In genomic region chr5:29852376-29852775, GRCm38 (mm10) we compare ENCODE assay signal across 28 mouse cellular contexts.
A peak's percentile ranks its signal among the peaks of the same experiment; 100 is the strongest.
DNase-seq lines count a peak whose midpoint lies in the region; ATAC-seq lines count a peak whose summit lies in the region.
"Had no signal": no experiment of that assay in that cellular context is flagged by ENCODE, and none has a peak within 500 bp of the region (broad histone marks: within the 10 kb centered on the region; RNA-seq: fewer than 3 reads in every experiment).

No protein-coding gene starts in this region.

- no peak overlapping the region for H3K4me3 ChIP-seq in heart, embryonic 10.5 days
- no peak overlapping the region for H3K4me3 ChIP-seq in midbrain, embryonic 14.5 days (replicated peaks; ENCODE audit: low read depth, low read length)
- no peak overlapping the region for H3K4me3 ChIP-seq in midbrain, embryonic 11.5 days (ENCODE audit: low read depth, low read length)
- H3K4me3 ChIP-seq: embryonic facial prominence, embryonic 13.5 days; erythroblast, embryonic 14.5 days; forebrain, embryonic 13.5 days; gastrocnemius, adult 2 months; hindbrain, embryonic 12.5 days; intestine, embryonic 15.5 days; layer of hippocampus, adult 2 months; limb, embryonic 12.5 days; liver, embryonic 13.5 days; midbrain, embryonic 10.5 days; neural tube, embryonic 13.5 days had no signal

- 67% methylated on average over 8 of the region's 8 CpGs for WGBS in heart, embryonic 10.5 days
- WGBS in midbrain, embryonic 14.5 days: 80% methylated on average over 8 of the region's 8 CpGs
- 83% methylated on average over 8 of the region's 8 CpGs for WGBS in midbrain, embryonic 11.5 days

- H3K36me3 ChIP-seq in heart, embryonic 10.5 days: no peaks in the 10 kb centered on the region
- no peaks in the 10 kb centered on the region for H3K36me3 ChIP-seq in midbrain, embryonic 14.5 days (ENCODE audit: control insufficient read depth, insufficient read depth, low read length)
- no peaks in the 10 kb centered on the region for H3K36me3 ChIP-seq in midbrain, embryonic 11.5 days (ENCODE audit: control insufficient read depth, insufficient read depth, low read length)
- no peaks in the 10 kb centered on the region for H3K36me3 ChIP-seq in splenic B cell, adult 2 months (ENCODE audit: control insufficient read depth, insufficient read depth, low read length, poor library complexity, severe bottlenecking)
- H3K36me3 ChIP-seq: embryonic facial prominence, embryonic 13.5 days; hindbrain, embryonic 12.5 days; intestine, embryonic 15.5 days; limb, embryonic 12.5 days; liver, embryonic 13.5 days; midbrain, embryonic 10.5 days; neural tube, embryonic 13.5 days had no signal

- H3K9ac ChIP-seq in midbrain, embryonic 14.5 days (replicated peaks; ENCODE audit: low read length): no peak overlapping the region
- no peak overlapping the region for H3K9ac ChIP-seq in midbrain, embryonic 11.5 days (ENCODE audit: low read length)
- H3K9ac ChIP-seq: embryonic facial prominence, embryonic 13.5 days; forebrain, embryonic 13.5 days; hindbrain, embryonic 12.5 days; intestine, embryonic 15.5 days; limb, embryonic 12.5 days; liver, embryonic 13.5 days; neural tube, embryonic 13.5 days had no signal

- H3K27ac ChIP-seq in heart, embryonic 10.5 days: no peak overlapping the region
- no peak overlapping the region for H3K27ac ChIP-seq in midbrain, embryonic 14.5 days (replicated peaks; ENCODE audit: low read depth, low read length)
- H3K27ac ChIP-seq in midbrain, embryonic 11.5 days (ENCODE audit: low read depth, low read length): no peak overlapping the region
- H3K27ac ChIP-seq: embryonic facial prominence, embryonic 13.5 days; forebrain, embryonic 13.5 days; gastrocnemius, adult 2 months; hindbrain, embryonic 12.5 days; intestine, embryonic 15.5 days; layer of hippocampus, adult 2 months; limb, embryonic 12.5 days; liver, embryonic 13.5 days; midbrain, embryonic 10.5 days; neural tube, embryonic 13.5 days; stomach, postnatal 0 days had no signal

- no peaks in the 10 kb centered on the region for H3K9me3 ChIP-seq in heart, embryonic 10.5 days
- no peaks in the 10 kb centered on the region for H3K9me3 ChIP-seq in midbrain, embryonic 14.5 days (ENCODE audit: control insufficient read depth, low read length)
- H3K9me3 ChIP-seq in midbrain, embryonic 11.5 days (ENCODE audit: control insufficient read depth, low read length): no peaks in the 10 kb centered on the region
- H3K9me3 ChIP-seq: embryonic facial prominence, embryonic 13.5 days; forebrain, embryonic 13.5 days; hindbrain, embryonic 12.5 days; intestine, embryonic 15.5 days; limb, embryonic 12.5 days; liver, embryonic 13.5 days; midbrain, embryonic 10.5 days; neural tube, embryonic 13.5 days had no signal

- no peaks in the 10 kb centered on the region for H3K27me3 ChIP-seq in heart, embryonic 10.5 days (ENCODE audit: insufficient read depth, poor library complexity, severe bottlenecking)
- H3K27me3 ChIP-seq in midbrain, embryonic 14.5 days (ENCODE audit: control insufficient read depth, insufficient read depth, low read length): no peaks in the 10 kb centered on the region
- H3K27me3 ChIP-seq in midbrain, embryonic 11.5 days (ENCODE audit: control insufficient read depth, insufficient read depth, low read length): no peaks in the 10 kb centered on the region
- no peaks in the 10 kb centered on the region for H3K27me3 ChIP-seq in splenic B cell, adult 2 months (ENCODE audit: control insufficient read depth, insufficient read depth, low read length, poor library complexity, severe bottlenecking)
- H3K27me3 ChIP-seq: embryonic facial prominence, embryonic 13.5 days; forebrain, embryonic 13.5 days; hindbrain, embryonic 12.5 days; intestine, embryonic 15.5 days; limb, embryonic 12.5 days; liver, embryonic 13.5 days; neural tube, embryonic 13.5 days had no signal

- ATAC-seq in midbrain, embryonic 14.5 days (ENCODE audit: low FRiP score, low TSS enrichment): no peak
- ATAC-seq in midbrain, embryonic 11.5 days (ENCODE audit: low FRiP score): no peak
- ATAC-seq: forebrain, embryonic 13.5 days; intestine, embryonic 15.5 days had no signal

- peak; percentile 43 for DNase-seq in heart, adult 11 months
- no peak for DNase-seq in heart, embryonic 10.5 days (ENCODE audit: low spot score)
- peak; percentile 1 for DNase-seq in midbrain, embryonic 14.5 days
- no peak for DNase-seq in midbrain, embryonic 11.5 days (ENCODE audit: low spot score, missing footprints)
- peak; percentile 33 for DNase-seq in embryo, embryonic 9.5 days (ENCODE audit: extremely low spot score)
- DNase-seq in splenic B cell, adult 2 months (ENCODE audit: low read depth, low spot score): peak; percentile 27
- DNase-seq in kidney, adult 11 months: no peak
- DNase-seq in lung, postnatal 25 days (ENCODE audit: low spot score): no peak
- DNase-seq: adrenal gland, postnatal 14 days; cerebellum, adult 8-10 months; gastrocnemius, adult 2 months; heart, postnatal 10 days; kidney, postnatal 25 days; liver, embryonic 13.5 days; lung, adult 2 months; lung, postnatal 4 days; thymus, adult 2 months had no signal

- H3K4me2 ChIP-seq in midbrain, embryonic 14.5 days (ENCODE audit: low read length): no peak overlapping the region
- H3K4me2 ChIP-seq in midbrain, embryonic 11.5 days: no peak overlapping the region
- H3K4me2 ChIP-seq: embryonic facial prominence, embryonic 13.5 days; forebrain, embryonic 13.5 days; heart, embryonic 11.5 days; hindbrain, embryonic 12.5 days; intestine, embryonic 15.5 days; limb, embryonic 12.5 days; liver, embryonic 13.5 days; neural tube, embryonic 13.5 days had no signal

- no peaks in the 10 kb centered on the region for H3K4me1 ChIP-seq in heart, embryonic 10.5 days
- no peaks in the 10 kb centered on the region for H3K4me1 ChIP-seq in midbrain, embryonic 14.5 days (ENCODE audit: control insufficient read depth, insufficient read depth, low read length)
- H3K4me1 ChIP-seq in midbrain, embryonic 11.5 days (ENCODE audit: control insufficient read depth, insufficient read depth, low read length): no peaks in the 10 kb centered on the region
- H3K4me1 ChIP-seq: embryonic facial prominence, embryonic 13.5 days; forebrain, embryonic 13.5 days; hindbrain, embryonic 12.5 days; intestine, embryonic 15.5 days; limb, embryonic 12.5 days; liver, embryonic 13.5 days; midbrain, embryonic 10.5 days; neural tube, embryonic 13.5 days had no signal

Comparison
In these comparisons a context has a peak if more than half of its experiments do, and no peak if none do; other contexts are left out.
1. DNase-seq: peak in heart, adult 11 months (single experiment), midbrain, embryonic 14.5 days (single experiment), embryo, embryonic 9.5 days (single experiment) and splenic B cell, adult 2 months (single experiment); none in heart, embryonic 10.5 days (single experiment), midbrain, embryonic 11.5 days (single experiment), kidney, adult 11 months (single experiment) and lung, postnatal 25 days (single experiment).